Comparison of ENCODE assay signal across 1 mouse cellular context in the genomic region with DNA sequence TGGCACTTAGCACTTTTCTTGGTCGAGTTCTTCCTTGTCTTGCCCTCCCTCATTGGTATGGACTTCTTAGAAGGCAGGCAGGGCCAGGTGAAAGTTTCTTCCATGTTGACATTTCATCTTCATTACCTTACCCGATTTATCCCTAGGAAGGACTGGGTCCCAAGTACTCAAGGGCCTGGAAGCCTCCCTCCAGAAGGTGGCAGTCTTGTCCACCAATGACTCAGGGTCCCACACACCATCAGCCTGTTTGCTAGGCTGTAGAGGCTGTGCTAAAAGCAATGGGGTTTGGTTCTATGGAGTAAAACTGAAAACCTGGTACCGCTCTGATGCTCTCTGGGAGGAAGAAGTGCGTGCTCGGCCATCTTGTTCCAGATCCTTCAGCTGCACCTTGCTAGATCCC.
TF ChIP-seq lines count a peak whose summit lies in the region.

No protein-coding gene starts in this region.

TF ChIP-seq in CH12.LX, 34 proteins besides CTCF, POLR2A, EP300 and RAD21 (continued from another document):
- no peak for TF ChIP-seq MAX (IDR thresholded peaks at IDR 0.05; ENCODE audit: low read length)
- TF ChIP-seq ZKSCAN1 (IDR thresholded peaks at IDR 0.05; ENCODE audit: borderline replicate concordance, low read depth, low read length): no peak
